Mouse (Mus musculus) thymus, postnatal 0 days (tissue): ENCODE data around the gene Khdrbs1. TPM values are rescaled to one million over a fixed set of nuclear protein-coding genes. Genes with fewer than 3 reads are reported as not detected.

Experiments
- DNase-seq: peaks from one replicate; pipeline ENCODE4 v3.0.0-alpha.2; 2015; ENCODE audit warnings: low spot score
- microRNA-seq: library from miRNA; unstranded; fragments of <30 nt; microRNA quantifications from one replicate; pipeline ENCODE4, GENCODE M21; 2016; ENCODE audit warnings: borderline number of aligned reads
- polyA plus RNA-seq: library from polyadenylated mRNA; unstranded; fragments of >200 nt; fragmentation: Nextera tagmentation; extraction: Ambion mirVana; gene quantifications from 2 replicates; pipeline ENCODE4 v1.2.1, GENCODE M21; 2015

Gene Khdrbs1
- polyA plus RNA-seq, 1 experiment from 2014 or later: 145 TPM

- DNase-seq: no peak
Measured at GRCm38 (mm10) chr4:129681837-129682236, 60.3 kb downstream of the Khdrbs1 start.

GRCm38 (mm10) chr4:129672878-129673449 is 69.1 kb downstream of the Khdrbs1 start:
- DNase-seq: no peak

- DNase-seq: peak; percentile 82
Measured at GRCm38 (mm10) chr4:129672083-129672877, 69.8 kb downstream of the Khdrbs1 start, which contains the start of gene Kpna6. Kpna6 (minus strand) TSS chr4:129672767.

GRCm38 (mm10) chr4:129671491-129672082 is 70.5 kb downstream of the Khdrbs1 start:
- DNase-seq: peak; percentile 56

- no peak for DNase-seq
Measured at GRCm38 (mm10) chr4:129662255-129662813, 79.8 kb downstream of the Khdrbs1 start.

GRCm38 (mm10) chr4:129661584-129661983 is 80.5 kb downstream of the Khdrbs1 start:
- DNase-seq: no peak

GRCm38 (mm10) chr4:129654770-129655169 is 87.3 kb downstream of the Khdrbs1 start:
- no peak for DNase-seq

Small RNA genes within 50 kb of the gene (microRNA-seq; reads per million reads assigned to microRNA genes)
- gene Gm28017 (not detected), gene Mir7016 (not detected)

Other genes starting within 250 kb of the Khdrbs1 start
- 382 and 399 TPM in 2 replicates for gene Marcksl1, start 228.7 kb downstream of the Khdrbs1 start, polyA plus RNA-seq
- gene Hdac1, start 199.6 kb downstream of the Khdrbs1 start, polyA plus RNA-seq: 310 and 317 TPM in 2 replicates
- gene Lck, start 168.7 kb downstream of the Khdrbs1 start, polyA plus RNA-seq: 1,471 and 1,532 TPM in 2 replicates
- 2.6 and 3.7 TPM in 2 replicates for gene Fam167b, start 163.8 kb downstream of the Khdrbs1 start, polyA plus RNA-seq
- gene Eif3i, start 141.7 kb downstream of the Khdrbs1 start, polyA plus RNA-seq: 325 and 333 TPM in 2 replicates
- gene Tmem234, start 141.6 kb downstream of the Khdrbs1 start, polyA plus RNA-seq: 190 and 230 TPM in 2 replicates
- 3.0 and 3.3 TPM in 2 replicates for gene Dcdc2b, start 128.0 kb downstream of the Khdrbs1 start, polyA plus RNA-seq
- 39.5 and 40.6 TPM in 2 replicates for gene Iqcc, start 123.2 kb downstream of the Khdrbs1 start, polyA plus RNA-seq
- gene Ccdc28b, start 118.4 kb downstream of the Khdrbs1 start, polyA plus RNA-seq: 81.7 and 87.2 TPM in 2 replicates
- 57.4 and 64.5 TPM in 2 replicates for gene Txlna, start 101.2 kb downstream of the Khdrbs1 start, polyA plus RNA-seq
- gene Kpna6, start 69.5 kb downstream of the Khdrbs1 start, polyA plus RNA-seq: 8.9 and 11.6 TPM in 2 replicates
- 7.7 and 9.2 TPM in 2 replicates for gene Tmem39b, start 45.5 kb downstream of the Khdrbs1 start, polyA plus RNA-seq
- gene Ptp4a2, start 68.9 kb upstream of the Khdrbs1 start, polyA plus RNA-seq: 526 and 559 TPM in 2 replicates
- gene Spocd1, start 186.9 kb upstream of the Khdrbs1 start, polyA plus RNA-seq: 0.05 and 0.06 TPM in 2 replicates
- gene Adgrb2, start 242.6 kb upstream of the Khdrbs1 start, polyA plus RNA-seq: 0.17 and 0.36 TPM in 2 replicates